Mouse (Mus musculus) olfactory bulb, adult 2 months (tissue): ENCODE data around the gene Rab42. TPM values are rescaled to one million over a fixed set of nuclear protein-coding genes. Genes with fewer than 3 reads are reported as not detected.
A peak's percentile ranks its signal among the peaks of the same experiment; 100 is the strongest.

ENCODE experiments used
- H3K27ac ChIP-seq: fragments of 200-500 bp; 2 replicates; pipeline ENCODE4 v1.5.1; 2012; ENCODE audit warnings: low read depth, low read length; ENCODE audit not compliant: insufficient read depth
- H3K4me1 ChIP-seq: fragments of 200-500 bp; 2 replicates; pipeline ENCODE4 v1.6.1; 2012; ENCODE audit warnings: low read length; ENCODE audit not compliant: control insufficient read depth, insufficient read depth
- H3K4me3 ChIP-seq: fragments of 200-500 bp; 2 replicates; pipeline ENCODE4 v1.5.1; 2012; ENCODE audit warnings: mild to moderate bottlenecking, low read depth, low read length, moderate library complexity; ENCODE audit not compliant: insufficient read depth
- CTCF ChIP-seq: fragments of 200-500 bp; IDR thresholded peaks from 2 replicates; pipeline ENCODE4 v1.5.1; 2012; ENCODE audit warnings: low read depth, mild to moderate bottlenecking, low read length, moderate library complexity; ENCODE audit not compliant: insufficient read depth
- POLR2A ChIP-seq: fragments of 200-500 bp; IDR thresholded peaks from 2 replicates; pipeline ENCODE4 v1.6.1; 2012; ENCODE audit warnings: mild to moderate bottlenecking, low read depth, low read length, moderate library complexity; ENCODE audit not compliant: insufficient read depth
- WGBS: fragments of 180-500 bp; shearing (Covaris S2); methylation state at CpG from one replicate; pipeline ENCODE4 v1.1.7; 2018; 5-methylcytosine and 5-hydroxymethylcytosine counted together
- polyA plus RNA-seq: library from polyadenylated mRNA; stranded (reverse); fragments of >200 nt; gene quantifications from 2 replicates; pipeline ENCODE4 v1.2.4, GENCODE M21; 2012; ENCODE audit warnings: low replicate concordance; ENCODE audit not compliant: missing spikeins, insufficient read depth, insufficient read length

Rab42 gene
- polyA plus RNA-seq, 1 experiment, result not detected

- TF ChIP-seq CTCF (no peak), POLR2A (no peak)
- WGBS, result 75% methylated on average over 3 of the region's 3 CpGs
- no peak overlapping the region for H3K27ac ChIP-seq
Observed at GRCm38 (mm10) chr4:132266835-132267349, 36.3 kb downstream of the Rab42 start.

DNA sequence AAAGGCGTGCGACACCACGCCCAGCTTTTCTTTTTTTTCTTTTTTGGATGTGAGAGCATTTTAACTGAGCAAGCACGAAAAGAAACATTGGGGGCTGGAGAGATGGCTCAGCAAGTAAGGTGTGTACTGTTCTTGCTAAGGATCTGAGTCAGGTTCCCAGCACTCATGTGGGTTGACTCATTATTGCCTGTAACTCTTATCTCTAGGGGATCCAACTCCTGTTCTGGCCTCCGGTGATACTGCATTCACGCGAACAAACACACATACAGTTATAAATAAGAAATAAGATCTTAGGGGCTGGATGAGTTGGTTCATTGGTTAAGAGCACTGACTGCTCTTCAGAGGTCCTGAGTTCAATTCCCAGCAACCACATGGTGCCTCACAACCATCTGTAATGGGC, 39.9 kb downstream of the Rab42 start:
- TF ChIP-seq POLR2A, result no peak
- TF ChIP-seq CTCF, result no peak
- 94% methylated on average over 7 of the region's 7 CpGs for WGBS
- Histone ChIP-seq H3K27ac (no peak overlapping the region), H3K4me1 (no peaks in the 10 kb centered on the region), H3K4me3 (no peak overlapping the region)

More at GRCm38 (mm10) chr4:132266835-132267349, 36.3 kb downstream of the Rab42 start:
- H3K4me1 ChIP-seq, result no peaks in the 10 kb centered on the region
- H3K4me3 ChIP-seq, result no peak overlapping the region

DNA sequence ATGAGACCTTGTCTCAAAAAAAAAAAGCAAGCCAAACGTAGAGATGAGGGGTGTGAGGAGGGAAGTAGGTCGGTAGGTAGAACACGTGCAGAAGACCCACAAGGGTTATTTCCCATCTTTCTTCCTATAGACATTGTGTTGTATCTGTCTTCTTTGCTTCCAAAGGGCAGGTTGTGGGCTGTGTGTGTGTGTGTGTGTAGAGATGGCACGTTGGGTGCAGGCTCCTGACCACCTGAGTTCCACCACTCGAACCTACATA, 40.9 kb downstream of the Rab42 start:
- 67% methylated on average over 5 of the region's 5 CpGs for WGBS
- Histone ChIP-seq H3K4me1 (no peaks in the 10 kb centered on the region), H3K4me3 (no peak overlapping the region), H3K27ac (no peak overlapping the region)
- TF ChIP-seq CTCF, result no peak
- no peak for TF ChIP-seq POLR2A

DNA sequence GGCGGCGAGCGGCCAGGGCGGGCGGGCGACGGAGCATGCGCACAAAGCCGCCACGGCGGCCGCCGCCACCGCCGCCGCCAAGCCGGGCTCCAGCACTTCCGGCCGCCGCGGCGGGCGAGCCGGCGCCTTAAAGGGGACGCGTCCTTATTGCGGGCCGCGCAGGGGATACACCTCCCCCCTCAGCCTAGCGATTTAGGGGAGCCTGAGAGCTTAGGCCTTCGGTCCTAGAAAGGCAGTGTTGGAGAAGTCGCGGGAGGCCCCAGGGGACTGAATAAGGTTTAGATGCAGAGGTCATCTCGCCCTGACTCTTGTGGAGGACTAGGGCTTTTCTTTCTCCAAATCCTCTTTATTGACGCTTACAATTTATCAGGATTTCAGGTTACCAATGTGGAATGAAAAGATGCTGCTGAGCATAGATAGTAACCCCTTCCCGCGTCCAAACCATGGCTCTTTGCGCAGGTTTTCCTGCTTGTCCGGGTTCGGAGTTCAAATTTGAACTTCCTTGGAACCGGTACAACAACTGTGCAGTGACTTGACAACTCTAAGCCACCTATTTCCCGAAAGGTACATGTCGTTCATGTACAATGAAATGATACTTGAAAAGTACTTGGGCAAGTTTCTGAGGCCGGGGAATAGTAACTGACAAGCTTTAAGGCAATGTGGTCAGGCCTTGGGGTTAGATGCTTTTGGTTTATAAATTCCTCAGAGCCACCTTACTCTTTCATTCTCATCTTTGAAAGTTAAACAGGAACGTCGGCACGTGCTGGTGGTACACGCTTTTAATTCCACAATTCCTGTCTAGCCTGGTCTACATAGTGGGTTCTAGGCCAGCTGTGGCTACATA, 41.4 kb downstream of the Rab42 start, which contains the start of gene Gmeb1:
TSS of gene Gmeb1 (minus strand) at position 89 of the 844 bp plus-strand sequence.
- TF ChIP-seq CTCF (no peak), POLR2A (peak; percentile 56; the same call in 1 of the 2 replicates)
- H3K27ac ChIP-seq, result peak within 1 kb of the TSS; percentile 99
- H3K4me1 ChIP-seq, result no peaks in the 10 kb centered on the region
- 12% methylated on average over 49 of the region's 49 CpGs for WGBS
- H3K4me3 ChIP-seq, result peak within 1 kb of the TSS; percentile 94

DNA sequence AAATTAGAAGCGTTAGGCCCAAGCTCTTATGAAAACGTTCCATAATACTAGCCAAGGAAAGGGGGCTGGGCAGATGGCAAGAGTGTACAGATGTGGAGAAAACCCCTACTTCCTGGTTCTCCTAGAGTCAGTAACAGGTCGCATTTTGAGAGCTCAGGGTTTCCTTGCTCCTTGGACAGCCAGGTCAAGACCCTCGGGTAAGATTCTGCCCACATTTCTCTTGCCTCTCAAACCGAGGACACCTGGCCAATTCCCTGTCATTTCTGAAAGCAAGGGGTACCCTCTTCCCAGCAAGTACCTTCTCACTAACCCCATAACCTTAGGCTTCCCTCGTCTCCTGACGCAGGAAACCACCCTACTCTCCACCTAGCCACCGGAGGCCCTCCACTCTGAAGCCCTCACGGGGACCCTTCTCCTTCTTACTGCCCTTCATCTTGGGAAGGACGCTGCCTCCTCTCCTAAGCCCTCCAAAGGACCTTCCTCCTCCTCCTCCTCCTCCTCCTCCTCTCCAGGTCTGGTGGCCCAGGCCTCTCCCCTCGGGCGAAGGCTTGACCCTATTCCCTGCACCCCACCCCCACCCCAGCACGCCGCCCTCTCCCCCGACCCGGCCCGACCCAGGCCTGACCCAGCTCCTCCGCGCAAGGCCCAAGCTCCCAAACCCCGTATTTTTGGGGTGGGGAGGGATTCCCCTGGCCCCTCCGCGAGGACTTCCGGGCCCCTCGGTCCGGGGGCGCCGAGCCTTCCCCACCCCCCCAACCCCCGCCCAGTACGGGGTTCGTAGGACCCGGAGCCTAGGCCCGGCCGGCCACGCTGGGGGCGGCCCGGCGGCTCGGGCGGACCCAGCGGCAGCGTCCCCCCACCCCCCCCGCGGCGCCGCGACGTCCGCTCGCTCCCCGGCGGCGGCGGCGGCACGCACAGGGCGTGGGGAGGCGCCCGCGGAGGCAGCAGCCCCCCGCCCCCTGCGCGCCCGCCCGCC, 42.5 kb downstream of the Rab42 start:
- H3K4me3 ChIP-seq, result peak overlapping the region; percentile 53
- WGBS, result 3% methylated on average over 42 of the region's 64 CpGs

DNA sequence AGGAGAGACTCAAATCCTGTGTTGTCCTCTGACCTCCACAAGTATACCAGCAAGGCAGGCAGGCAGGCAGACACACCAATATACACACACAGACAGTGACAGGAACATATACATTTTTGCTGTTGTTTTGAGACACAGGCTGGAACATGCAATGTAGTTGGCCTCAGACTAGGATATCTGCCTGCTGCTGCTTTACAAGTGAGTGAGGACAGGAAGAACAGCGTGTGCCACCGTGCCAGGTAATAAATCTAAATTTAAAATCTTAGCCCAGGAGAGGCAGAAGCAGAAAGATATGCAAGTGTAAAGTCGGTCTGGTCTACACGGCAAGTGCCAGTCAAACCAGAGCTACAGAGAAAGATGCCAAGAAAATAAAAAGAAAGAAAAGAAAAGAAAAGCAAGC, 43.9 kb downstream of the Rab42 start:
- H3K27ac ChIP-seq, result no peak overlapping the region
- H3K4me3 ChIP-seq, result no peak overlapping the region
- WGBS, result 66% methylated on average over 4 of the region's 4 CpGs
- no peaks in the 10 kb centered on the region for H3K4me1 ChIP-seq
- TF ChIP-seq CTCF (no peak), POLR2A (no peak)

More for the DNA sequence above, 42.5 kb downstream of the Rab42 start:
- Histone ChIP-seq H3K27ac (peak overlapping the region; percentile 29), H3K4me1 (no peaks in the 10 kb centered on the region)
- TF ChIP-seq POLR2A, result no peak

DNA sequence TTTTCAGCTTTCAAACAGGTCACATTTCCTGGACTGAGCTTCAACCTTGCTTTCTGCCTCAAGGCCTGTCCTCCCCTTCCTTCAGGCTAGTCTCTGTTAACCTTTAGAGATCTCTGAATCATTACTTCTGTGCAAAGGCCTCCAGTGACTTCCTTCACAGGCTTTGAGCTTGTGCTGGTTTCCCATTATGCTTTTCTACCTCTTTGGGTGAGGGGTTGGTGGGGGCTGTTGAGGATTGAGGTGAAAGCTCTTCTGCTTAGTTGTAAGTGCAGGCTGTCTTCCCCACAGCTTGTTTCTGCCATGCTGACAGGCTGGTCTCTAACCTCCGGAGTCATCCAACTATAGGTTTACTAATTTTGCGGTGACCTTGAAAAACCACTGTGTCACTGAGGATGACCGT, 46.8 kb downstream of the Rab42 start:
- H3K4me1 ChIP-seq, result no peaks in the 10 kb centered on the region
- H3K27ac ChIP-seq, result no peak overlapping the region
- H3K4me3 ChIP-seq, result no peak overlapping the region
- no peak for TF ChIP-seq CTCF
- TF ChIP-seq POLR2A, result no peak
- WGBS, result 90% methylated on average over 3 of the region's 3 CpGs

- H3K27ac ChIP-seq, result no peak overlapping the region
- H3K4me3 ChIP-seq, result no peak overlapping the region
- TF ChIP-seq CTCF, result no peak
- TF ChIP-seq POLR2A, result no peak
- H3K4me1 ChIP-seq, result no peaks in the 10 kb centered on the region
- WGBS, result 78% methylated on average over 3 of the region's 3 CpGs
Observed at GRCm38 (mm10) chr4:132254986-132255385, 48.2 kb downstream of the Rab42 start.

- WGBS, result 86% methylated on average over 2 of the region's 2 CpGs
- Histone ChIP-seq H3K27ac (no peak overlapping the region), H3K4me1 (no peaks in the 10 kb centered on the region), H3K4me3 (no peak overlapping the region)
- TF ChIP-seq POLR2A (no peak), CTCF (no peak)
Observed at GRCm38 (mm10) chr4:132253622-132254021, 49.6 kb downstream of the Rab42 start.
